Mouse (Mus musculus): Measurements from ENCODE around the gene Slc26a11.

GRCm38 (mm10) chr11:119378551-119378950, 23.2 kb downstream of the Slc26a11 start:
- TF ChIP-seq POLR2A (IDR thresholded peaks at IDR 0.05; ENCODE audit: extremely low read depth, insufficient read depth, low read length) (no peak), CTCF (IDR thresholded peaks at IDR 0.05; ENCODE audit: extremely low read depth, insufficient read depth, low read length) (no peak)

Data from cortical plate, adult 2 months (tissue).